Mouse (Mus musculus): ENCODE measurements at regions not wholly inside any gene's neighbourhood (a gene's known extent, or its start where the extent isn't known, plus 50 kb on each side); places are given as distances from the start of the nearest gene placed in this dataset.
"Not testable (repeated sequence)": the region's sequence is repeated elsewhere in the genome, so short reads cannot be mapped to it uniquely, and the experiment has no call there.

- H3K4me2 ChIP-seq (ENCODE audit: low read length); H3K27me3 ChIP-seq (ENCODE audit: control insufficient read depth, insufficient read depth, low read length); DNase-seq; H3K4me3 ChIP-seq (replicated peaks; ENCODE audit: low read depth, low read length); ATAC-seq (ENCODE audit: low FRiP score, low TSS enrichment); H3K9me3 ChIP-seq (ENCODE audit: control insufficient read depth, low read length); H3K4me1 ChIP-seq (ENCODE audit: control insufficient read depth, insufficient read depth, low read length); H3K36me3 ChIP-seq (ENCODE audit: control insufficient read depth, insufficient read depth, low read length); H3K9ac ChIP-seq (replicated peaks; ENCODE audit: low read length); H3K27ac ChIP-seq (replicated peaks; ENCODE audit: low read depth, low read length): not testable (repeated sequence)
- 84% methylated on average over 1 of the region's 1 CpGs for WGBS
These were observed 431.5 kb upstream of the Slc35b3 start for GRCm38 (mm10) chr13:39392151-39392550.

- Histone ChIP-seq H3K27me3 (ENCODE audit: control insufficient read depth, insufficient read depth, low read length) (no peaks in the 10 kb centered on the region), H3K4me1 (ENCODE audit: control insufficient read depth, insufficient read depth, low read length) (no peaks in the 10 kb centered on the region), H3K27ac (replicated peaks; ENCODE audit: low read depth, low read length) (no peak overlapping the region), H3K9ac (replicated peaks; ENCODE audit: low read length) (no peak overlapping the region), H3K4me2 (ENCODE audit: low read length) (no peak overlapping the region), H3K36me3 (ENCODE audit: control insufficient read depth, insufficient read depth, low read length) (no peaks in the 10 kb centered on the region), H3K4me3 (replicated peaks; ENCODE audit: low read depth, low read length) (no peak overlapping the region), H3K9me3 (ENCODE audit: control insufficient read depth, low read length) (no peaks in the 10 kb centered on the region)
- DNase-seq (no peak), ATAC-seq (ENCODE audit: low FRiP score, low TSS enrichment) (no peak)
- WGBS, result 91% methylated on average over 8 of the region's 8 CpGs
These were observed 416.0 kb upstream of the Slc35b3 start for GRCm38 (mm10) chr13:39376677-39377076.

- Histone ChIP-seq H3K4me3 (replicated peaks; ENCODE audit: low read depth, low read length) (no peak overlapping the region), H3K27me3 (ENCODE audit: control insufficient read depth, insufficient read depth, low read length) (no peaks in the 10 kb centered on the region), H3K4me1 (ENCODE audit: control insufficient read depth, insufficient read depth, low read length) (no peaks in the 10 kb centered on the region), H3K27ac (replicated peaks; ENCODE audit: low read depth, low read length) (no peak overlapping the region), H3K9me3 (ENCODE audit: control insufficient read depth, low read length) (no peaks in the 10 kb centered on the region), H3K36me3 (ENCODE audit: control insufficient read depth, insufficient read depth, low read length) (no peaks in the 10 kb centered on the region), H3K4me2 (ENCODE audit: low read length) (no peak overlapping the region), H3K9ac (replicated peaks; ENCODE audit: low read length) (no peak overlapping the region)
- no peak for DNase-seq
- WGBS, result 89% methylated on average over 6 of the region's 6 CpGs
- no peak for ATAC-seq (ENCODE audit: low FRiP score, low TSS enrichment)
These were observed 415.6 kb upstream of the Slc35b3 start for GRCm38 (mm10) chr13:39376269-39376668.

- no peak overlapping the region for H3K4me2 ChIP-seq (ENCODE audit: low read length)
- no peaks in the 10 kb centered on the region for H3K27me3 ChIP-seq (ENCODE audit: control insufficient read depth, insufficient read depth, low read length)
- no peak overlapping the region for H3K4me3 ChIP-seq (replicated peaks; ENCODE audit: low read depth, low read length)
- DNase-seq (no peak), ATAC-seq (ENCODE audit: low FRiP score, low TSS enrichment) (no peak)
- H3K4me1 ChIP-seq (ENCODE audit: control insufficient read depth, insufficient read depth, low read length), result no peaks in the 10 kb centered on the region
- 77% methylated on average over 3 of the region's 3 CpGs for WGBS
- no peaks in the 10 kb centered on the region for H3K9me3 ChIP-seq (ENCODE audit: control insufficient read depth, low read length)
- no peak overlapping the region for H3K9ac ChIP-seq (replicated peaks; ENCODE audit: low read length)
- H3K27ac ChIP-seq (replicated peaks; ENCODE audit: low read depth, low read length), result no peak overlapping the region
- no peaks in the 10 kb centered on the region for H3K36me3 ChIP-seq (ENCODE audit: control insufficient read depth, insufficient read depth, low read length)
These were observed 411.9 kb upstream of the Slc35b3 start for GRCm38 (mm10) chr13:39372565-39372964.

GRCm38 (mm10) chr13:39363637-39364036, 403.0 kb upstream of the Slc35b3 start:
- H3K27ac ChIP-seq (replicated peaks; ENCODE audit: low read depth, low read length), result no peak overlapping the region
- no peak overlapping the region for H3K4me3 ChIP-seq (replicated peaks; ENCODE audit: low read depth, low read length)
- no peaks in the 10 kb centered on the region for H3K9me3 ChIP-seq (ENCODE audit: control insufficient read depth, low read length)
- H3K4me2 ChIP-seq (ENCODE audit: low read length), result no peak overlapping the region
- no peaks in the 10 kb centered on the region for H3K27me3 ChIP-seq (ENCODE audit: control insufficient read depth, insufficient read depth, low read length)
- DNase-seq, result peak; percentile 11
- WGBS, result 62% methylated on average over 4 of the region's 4 CpGs
- ATAC-seq (ENCODE audit: low FRiP score, low TSS enrichment), result no peak
- H3K9ac ChIP-seq (replicated peaks; ENCODE audit: low read length), result no peak overlapping the region
- H3K36me3 ChIP-seq (ENCODE audit: control insufficient read depth, insufficient read depth, low read length), result no peaks in the 10 kb centered on the region
- no peaks in the 10 kb centered on the region for H3K4me1 ChIP-seq (ENCODE audit: control insufficient read depth, insufficient read depth, low read length)

GRCm38 (mm10) chr13:39362536-39362935, 401.9 kb upstream of the Slc35b3 start:
- ATAC-seq (ENCODE audit: low FRiP score, low TSS enrichment) (no peak), DNase-seq (peak; percentile 32)
- H3K4me2 ChIP-seq (ENCODE audit: low read length), result no peak overlapping the region
- H3K4me1 ChIP-seq (ENCODE audit: control insufficient read depth, insufficient read depth, low read length), result no peaks in the 10 kb centered on the region
- 69% methylated on average over 13 of the region's 13 CpGs for WGBS
- H3K9me3 ChIP-seq (ENCODE audit: control insufficient read depth, low read length), result no peaks in the 10 kb centered on the region
- H3K27ac ChIP-seq (replicated peaks; ENCODE audit: low read depth, low read length), result no peak overlapping the region
- H3K4me3 ChIP-seq (replicated peaks; ENCODE audit: low read depth, low read length), result no peak overlapping the region
- H3K36me3 ChIP-seq (ENCODE audit: control insufficient read depth, insufficient read depth, low read length), result no peaks in the 10 kb centered on the region
- no peak overlapping the region for H3K9ac ChIP-seq (replicated peaks; ENCODE audit: low read length)
- H3K27me3 ChIP-seq (ENCODE audit: control insufficient read depth, insufficient read depth, low read length), result no peaks in the 10 kb centered on the region

GRCm38 (mm10) chr13:39351606-39352005, 390.9 kb upstream of the Slc35b3 start:
- no peak overlapping the region for H3K4me2 ChIP-seq (ENCODE audit: low read length)
- H3K9me3 ChIP-seq (ENCODE audit: control insufficient read depth, low read length), result no peaks in the 10 kb centered on the region
- no peaks in the 10 kb centered on the region for H3K4me1 ChIP-seq (ENCODE audit: control insufficient read depth, insufficient read depth, low read length)
- ATAC-seq (ENCODE audit: low FRiP score, low TSS enrichment) (no peak), DNase-seq (no peak)
- no peak overlapping the region for H3K27ac ChIP-seq (replicated peaks; ENCODE audit: low read depth, low read length)
- H3K27me3 ChIP-seq (ENCODE audit: control insufficient read depth, insufficient read depth, low read length), result no peaks in the 10 kb centered on the region
- no peak overlapping the region for H3K9ac ChIP-seq (replicated peaks; ENCODE audit: low read length)
- WGBS, result 86% methylated on average over 2 of the region's 2 CpGs
- no peak overlapping the region for H3K4me3 ChIP-seq (replicated peaks; ENCODE audit: low read depth, low read length)
- H3K36me3 ChIP-seq (ENCODE audit: control insufficient read depth, insufficient read depth, low read length), result no peaks in the 10 kb centered on the region

- Histone ChIP-seq H3K9me3 (ENCODE audit: control insufficient read depth, low read length) (no peaks in the 10 kb centered on the region), H3K4me1 (ENCODE audit: control insufficient read depth, insufficient read depth, low read length) (no peaks in the 10 kb centered on the region), H3K36me3 (ENCODE audit: control insufficient read depth, insufficient read depth, low read length) (no peaks in the 10 kb centered on the region), H3K27me3 (ENCODE audit: control insufficient read depth, insufficient read depth, low read length) (no peaks in the 10 kb centered on the region), H3K4me2 (ENCODE audit: low read length) (no peak overlapping the region), H3K4me3 (replicated peaks; ENCODE audit: low read depth, low read length) (no peak overlapping the region), H3K9ac (replicated peaks; ENCODE audit: low read length) (no peak overlapping the region), H3K27ac (replicated peaks; ENCODE audit: low read depth, low read length) (no peak overlapping the region)
- ATAC-seq (ENCODE audit: low FRiP score, low TSS enrichment) (no peak), DNase-seq (peak; percentile 18)
- WGBS, result 68% methylated on average over 12 of the region's 12 CpGs
These were observed 390.0 kb upstream of the Slc35b3 start for GRCm38 (mm10) chr13:39350668-39351067.

GRCm38 (mm10) chr13:39347761-39348160, 387.1 kb upstream of the Slc35b3 start:
- no peak overlapping the region for H3K4me2 ChIP-seq (ENCODE audit: low read length)
- no peaks in the 10 kb centered on the region for H3K4me1 ChIP-seq (ENCODE audit: control insufficient read depth, insufficient read depth, low read length)
- no peak overlapping the region for H3K9ac ChIP-seq (replicated peaks; ENCODE audit: low read length)
- no peaks in the 10 kb centered on the region for H3K27me3 ChIP-seq (ENCODE audit: control insufficient read depth, insufficient read depth, low read length)
- H3K4me3 ChIP-seq (replicated peaks; ENCODE audit: low read depth, low read length), result no peak overlapping the region
- no peaks in the 10 kb centered on the region for H3K9me3 ChIP-seq (ENCODE audit: control insufficient read depth, low read length)
- 90% methylated on average over 6 of the region's 6 CpGs for WGBS
- DNase-seq (no peak), ATAC-seq (ENCODE audit: low FRiP score, low TSS enrichment) (no peak)
- no peaks in the 10 kb centered on the region for H3K36me3 ChIP-seq (ENCODE audit: control insufficient read depth, insufficient read depth, low read length)
- H3K27ac ChIP-seq (replicated peaks; ENCODE audit: low read depth, low read length), result no peak overlapping the region

Measured in midbrain, embryonic 14.5 days (tissue).